Mouse (Mus musculus): Measurements from ENCODE around the gene Ank2. TPM values are rescaled to one million over a fixed set of nuclear protein-coding genes. Genes with fewer than 3 reads are reported as not detected.
A peak's percentile ranks its signal among the peaks of the same experiment; 100 is the strongest.

Ank2 gene
- polyA plus RNA-seq, 1 experiment from 2014 or later: 5.1 TPM

DNA sequence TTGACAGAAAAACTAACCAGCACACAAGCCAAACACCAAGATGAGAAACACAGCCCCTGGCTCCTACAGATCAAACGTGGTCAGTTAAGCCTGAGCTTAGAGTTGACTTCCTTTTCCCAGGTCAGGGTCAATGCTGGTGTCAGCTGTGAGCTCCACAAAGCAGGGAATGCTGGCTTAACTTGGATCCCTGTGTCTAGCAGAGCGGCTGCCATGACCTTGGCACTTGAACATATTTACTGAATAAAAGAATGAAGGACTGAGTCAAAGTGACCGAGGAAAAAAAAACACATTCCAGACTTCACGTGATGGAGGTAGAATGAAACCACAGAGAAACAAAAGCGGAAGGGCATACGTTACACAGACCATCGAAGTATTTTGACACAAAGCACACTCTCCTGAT lies 150.2 kb downstream of the Ank2 start:
- TF ChIP-seq EP300 (IDR thresholded peaks at IDR 0.05; ENCODE audit: low read depth): no peak
- no peak for TF ChIP-seq CTCF (IDR thresholded peaks at IDR 0.05; ENCODE audit: low read depth)
- DNase-seq (no peak), ATAC-seq (no peak)
- no peak overlapping the region for H3K27ac ChIP-seq (ENCODE audit: low read depth)
- H3K9me3 ChIP-seq (ENCODE audit: low read length): no peaks in the 10 kb centered on the region
- no peak overlapping the region for H3K4me2 ChIP-seq (ENCODE audit: low read depth, low read length)
- WGBS (ENCODE audit: insufficient replicate concordance): 60% methylated on average over 7 of the region's 7 CpGs
- no peak overlapping the region for H3K4me3 ChIP-seq (ENCODE audit: low read depth, low read length)
- H3K4me1 ChIP-seq (ENCODE audit: insufficient read depth): no peaks in the 10 kb centered on the region
- H3K27me3 ChIP-seq (ENCODE audit: insufficient read depth, low read length): no peaks in the 10 kb centered on the region
- no peak overlapping the region for H3K9ac ChIP-seq (replicated peaks)
- H3K36me3 ChIP-seq (replicated peaks; ENCODE audit: insufficient read depth, low read length): no peaks in the 10 kb centered on the region

DNA sequence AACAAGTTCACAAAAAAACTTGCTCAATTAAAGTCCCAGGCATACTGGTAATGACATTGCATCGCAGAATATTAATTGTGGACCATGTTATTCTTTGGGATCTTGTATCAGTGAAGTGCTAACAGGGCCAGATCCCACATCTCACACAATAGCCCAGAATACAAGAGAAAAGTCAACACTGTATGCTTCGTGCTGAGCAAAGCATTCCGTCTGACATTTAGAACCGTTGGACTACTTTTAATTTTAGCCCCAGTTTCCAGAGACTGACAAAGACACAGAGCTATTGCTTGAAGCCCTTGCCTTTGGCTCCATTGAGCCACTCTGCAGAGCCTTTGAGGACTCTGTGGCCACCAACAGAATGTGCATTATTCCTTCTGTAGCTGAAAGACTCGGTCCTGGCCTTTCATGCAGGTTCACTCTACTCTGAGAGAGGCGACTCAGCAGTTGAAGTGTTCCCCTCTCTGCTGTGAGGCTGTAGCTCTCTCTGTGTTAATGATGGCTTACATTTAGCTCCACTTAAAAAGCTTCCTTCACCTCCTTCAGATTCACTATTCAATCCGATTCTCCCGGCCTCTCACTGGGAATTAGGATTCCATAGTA lies 153.2 kb downstream of the Ank2 start:
- no peaks in the 10 kb centered on the region for H3K27me3 ChIP-seq (ENCODE audit: insufficient read depth, low read length)
- TF ChIP-seq CTCF (IDR thresholded peaks at IDR 0.05; ENCODE audit: low read depth) (no peak), EP300 (IDR thresholded peaks at IDR 0.05; ENCODE audit: low read depth) (no peak)
- H3K36me3 ChIP-seq (replicated peaks; ENCODE audit: insufficient read depth, low read length): no peaks in the 10 kb centered on the region
- WGBS (ENCODE audit: insufficient replicate concordance): 79% methylated on average over 8 of the region's 8 CpGs
- H3K27ac ChIP-seq (ENCODE audit: low read depth): no peak overlapping the region
- H3K9me3 ChIP-seq (ENCODE audit: low read length): no peaks in the 10 kb centered on the region
- no peaks in the 10 kb centered on the region for H3K4me1 ChIP-seq (ENCODE audit: insufficient read depth)
- H3K4me2 ChIP-seq (ENCODE audit: low read depth, low read length): no peak overlapping the region
- ATAC-seq (no peak), DNase-seq (no peak)
- H3K4me3 ChIP-seq (ENCODE audit: low read depth, low read length): no peak overlapping the region
- H3K9ac ChIP-seq (replicated peaks): no peak overlapping the region

DNA sequence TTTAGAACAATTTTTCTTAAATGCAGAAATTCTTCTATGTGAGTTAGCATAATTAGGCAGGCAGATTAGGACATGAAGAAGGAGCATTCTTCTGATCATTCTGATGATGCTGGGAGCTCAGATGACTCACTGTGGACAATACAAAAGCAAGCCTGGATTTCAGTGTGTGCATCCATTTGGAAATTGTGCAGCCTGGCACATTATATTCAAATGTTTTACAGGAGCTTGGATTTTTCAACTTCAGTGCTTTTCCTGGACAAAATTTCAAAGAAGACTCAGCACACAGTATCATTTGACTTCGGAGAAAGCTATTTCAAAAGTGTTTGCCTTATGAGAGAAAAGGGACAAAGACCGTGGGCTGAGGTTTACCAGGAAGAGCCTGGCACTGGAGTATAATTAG lies 157.8 kb downstream of the Ank2 start:
- DNase-seq: no peak
- Histone ChIP-seq H3K9me3 (ENCODE audit: low read length) (no peaks in the 10 kb centered on the region), H3K27me3 (ENCODE audit: insufficient read depth, low read length) (no peaks in the 10 kb centered on the region), H3K27ac (ENCODE audit: low read depth) (no peak overlapping the region), H3K4me2 (ENCODE audit: low read depth, low read length) (no peak overlapping the region), H3K4me1 (ENCODE audit: insufficient read depth) (no peaks in the 10 kb centered on the region), H3K4me3 (ENCODE audit: low read depth, low read length) (no peak overlapping the region), H3K9ac (replicated peaks) (no peak overlapping the region), H3K36me3 (replicated peaks; ENCODE audit: insufficient read depth, low read length) (no peaks in the 10 kb centered on the region)
- ATAC-seq: no peak
- WGBS (ENCODE audit: insufficient replicate concordance): 77% methylated on average over 2 of the region's 2 CpGs
- TF ChIP-seq EP300 (IDR thresholded peaks at IDR 0.05; ENCODE audit: low read depth) (no peak), CTCF (IDR thresholded peaks at IDR 0.05; ENCODE audit: low read depth) (no peak)

DNA sequence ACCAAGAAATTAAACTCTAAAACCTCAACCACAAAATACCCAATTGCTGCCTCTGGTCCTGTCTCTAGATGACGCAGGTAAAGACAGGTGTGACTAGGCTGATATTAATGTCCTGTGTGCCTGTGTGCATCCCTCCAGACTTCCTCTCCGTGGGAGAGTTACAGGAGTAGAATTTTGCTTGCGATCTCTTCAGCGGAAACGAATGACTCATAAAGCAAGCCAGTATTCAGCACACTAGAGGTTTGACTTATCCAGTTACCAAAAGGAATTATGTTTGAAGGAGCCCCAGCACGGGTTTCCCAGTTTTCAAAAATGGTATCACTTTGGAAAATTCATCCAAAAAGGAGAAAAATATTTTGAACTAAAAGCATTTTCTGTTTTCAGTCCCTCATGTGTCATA lies 164.3 kb downstream of the Ank2 start:
- TF ChIP-seq EP300 (IDR thresholded peaks at IDR 0.05; ENCODE audit: low read depth): no peak
- TF ChIP-seq CTCF (IDR thresholded peaks at IDR 0.05; ENCODE audit: low read depth): no peak
- no peaks in the 10 kb centered on the region for H3K36me3 ChIP-seq (replicated peaks; ENCODE audit: insufficient read depth, low read length)
- no peaks in the 10 kb centered on the region for H3K4me1 ChIP-seq (ENCODE audit: insufficient read depth)
- no peak overlapping the region for H3K9ac ChIP-seq (replicated peaks)
- H3K27ac ChIP-seq (ENCODE audit: low read depth): no peak overlapping the region
- no peak for DNase-seq
- WGBS (ENCODE audit: insufficient replicate concordance): 81% methylated on average over 6 of the region's 6 CpGs
- H3K9me3 ChIP-seq (ENCODE audit: low read length): no peaks in the 10 kb centered on the region
- H3K4me3 ChIP-seq (ENCODE audit: low read depth, low read length): no peak overlapping the region
- no peaks in the 10 kb centered on the region for H3K27me3 ChIP-seq (ENCODE audit: insufficient read depth, low read length)
- no peak overlapping the region for H3K4me2 ChIP-seq (ENCODE audit: low read depth, low read length)
- no peak for ATAC-seq

DNA sequence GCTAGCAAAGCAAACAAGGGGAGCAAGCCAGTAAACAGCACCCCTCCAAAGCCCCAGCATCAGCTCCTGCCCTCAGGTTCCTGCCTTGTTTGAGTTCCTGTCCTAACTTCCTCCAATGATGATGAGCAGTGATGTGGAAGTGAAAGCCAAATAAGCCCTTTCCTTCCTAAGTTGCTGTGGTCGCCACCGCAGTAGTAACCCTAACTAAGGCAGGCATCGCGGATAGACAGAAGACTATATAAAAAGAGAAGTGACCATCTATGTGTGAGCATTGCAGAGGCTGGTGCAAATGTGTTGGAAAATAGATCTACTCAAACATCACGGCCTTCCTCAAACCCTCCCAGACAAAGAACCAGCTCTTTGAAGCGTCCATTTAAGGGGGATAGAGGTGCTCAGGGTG lies 167.6 kb downstream of the Ank2 start:
- Histone ChIP-seq H3K4me2 (ENCODE audit: low read depth, low read length) (no peak overlapping the region), H3K27ac (ENCODE audit: low read depth) (no peak overlapping the region), H3K4me3 (ENCODE audit: low read depth, low read length) (no peak overlapping the region), H3K27me3 (ENCODE audit: insufficient read depth, low read length) (no peaks in the 10 kb centered on the region), H3K9me3 (ENCODE audit: low read length) (no peaks in the 10 kb centered on the region), H3K4me1 (ENCODE audit: insufficient read depth) (no peaks in the 10 kb centered on the region), H3K9ac (replicated peaks) (no peak overlapping the region), H3K36me3 (replicated peaks; ENCODE audit: insufficient read depth, low read length) (no peaks in the 10 kb centered on the region)
- no peak for DNase-seq
- no peak for ATAC-seq
- whole genome bisulfite sequencing (ENCODE audit: insufficient replicate concordance): 72% methylated on average over 6 of the region's 6 CpGs
- no peak for TF ChIP-seq EP300 (IDR thresholded peaks at IDR 0.05; ENCODE audit: low read depth)
- TF ChIP-seq CTCF (IDR thresholded peaks at IDR 0.05; ENCODE audit: low read depth): no peak

DNA sequence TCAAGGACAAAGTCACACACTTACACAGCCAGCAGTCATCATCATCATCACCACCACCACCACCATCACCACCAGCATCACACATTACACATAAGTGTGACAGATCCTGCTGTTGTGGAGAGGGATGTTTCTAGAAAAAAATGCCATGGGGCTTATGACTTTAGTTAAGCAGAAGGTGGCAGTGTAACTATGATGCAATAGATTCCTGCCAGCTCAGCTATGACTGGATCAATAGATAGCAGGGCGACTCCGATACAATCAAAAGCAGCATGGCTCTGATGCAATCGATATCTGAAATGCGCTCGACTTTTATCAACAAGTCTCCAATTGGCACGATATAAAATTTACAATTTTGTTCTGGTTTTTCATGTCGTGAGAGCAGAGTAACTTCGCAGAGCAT lies 172.8 kb downstream of the Ank2 start:
- Histone ChIP-seq H3K36me3 (replicated peaks; ENCODE audit: insufficient read depth, low read length) (no peaks in the 10 kb centered on the region), H3K4me2 (ENCODE audit: low read depth, low read length) (no peak overlapping the region), H3K9me3 (ENCODE audit: low read length) (no peaks in the 10 kb centered on the region), H3K4me3 (ENCODE audit: low read depth, low read length) (no peak overlapping the region), H3K27ac (ENCODE audit: low read depth) (no peak overlapping the region), H3K27me3 (ENCODE audit: insufficient read depth, low read length) (no peaks in the 10 kb centered on the region), H3K9ac (replicated peaks) (no peak overlapping the region), H3K4me1 (ENCODE audit: insufficient read depth) (no peaks in the 10 kb centered on the region)
- 62% methylated on average over 8 of the region's 8 CpGs for WGBS (ENCODE audit: insufficient replicate concordance)
- ATAC-seq (peak; percentile 36; the same call in 1 of the 2 replicates), DNase-seq (no peak)
- TF ChIP-seq CTCF (IDR thresholded peaks at IDR 0.05; ENCODE audit: low read depth) (peak; percentile 39; the same call in 1 of the 2 replicates), EP300 (IDR thresholded peaks at IDR 0.05; ENCODE audit: low read depth) (no peak)

DNA sequence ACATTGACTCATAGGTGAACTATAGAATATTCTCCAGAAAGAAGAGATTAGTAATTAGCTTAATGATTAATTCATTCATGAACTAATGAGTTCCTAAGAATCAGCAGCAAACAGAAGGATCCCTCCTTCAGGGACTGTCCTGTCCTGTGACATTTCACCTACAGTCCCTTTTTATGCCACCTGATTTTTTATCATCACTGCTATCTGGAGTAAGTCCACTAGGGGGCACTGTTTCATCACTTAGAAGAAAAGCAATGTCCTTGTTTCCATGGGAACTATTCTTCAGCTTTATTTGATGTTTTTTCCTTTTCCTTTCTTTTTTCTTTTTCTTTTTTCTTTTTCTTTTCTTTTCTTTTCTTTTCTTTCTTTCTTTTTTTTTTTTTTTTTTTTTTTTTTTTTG lies 176.3 kb downstream of the Ank2 start:
- H3K9me3 ChIP-seq (ENCODE audit: low read length): no peaks in the 10 kb centered on the region
- H3K4me2 ChIP-seq (ENCODE audit: low read depth, low read length): no peak overlapping the region
- H3K27ac ChIP-seq (ENCODE audit: low read depth): no peak overlapping the region
- no peak overlapping the region for H3K9ac ChIP-seq (replicated peaks)
- DNase-seq (peak; percentile 33), ATAC-seq (no peak)
- no peaks in the 10 kb centered on the region for H3K4me1 ChIP-seq (ENCODE audit: insufficient read depth)
- H3K27me3 ChIP-seq (ENCODE audit: insufficient read depth, low read length): no peaks in the 10 kb centered on the region
- H3K4me3 ChIP-seq (ENCODE audit: low read depth, low read length): no peak overlapping the region
- TF ChIP-seq EP300 (IDR thresholded peaks at IDR 0.05; ENCODE audit: low read depth) (no peak), CTCF (IDR thresholded peaks at IDR 0.05; ENCODE audit: low read depth) (peak; percentile 91)
- no peaks in the 10 kb centered on the region for H3K36me3 ChIP-seq (replicated peaks; ENCODE audit: insufficient read depth, low read length)

All from liver, postnatal 0 days (tissue).